Mouse (Mus musculus) hindbrain, postnatal 0 days (tissue): Measurements from ENCODE around the gene Mrpl48. TPM values are rescaled to one million over a fixed set of nuclear protein-coding genes. Genes with fewer than 3 reads are reported as not detected.
A peak's percentile ranks its signal among the peaks of the same experiment; 100 is the strongest.

Experiments
- ATAC-seq: fragments of 200-750 bp; cut with Nextera tagmentation; 2 replicates; pipeline ENCODE4 v1.8.0; 2017; ENCODE audit warnings: mild to moderate bottlenecking, moderate TSS enrichment, moderate library complexity
- DNase-seq: peaks from one replicate; pipeline ENCODE4 v3.0.0-alpha.2; 2015; ENCODE audit warnings: low spot score
- H3K27ac ChIP-seq: fragments of 300-500 bp; sonication (generic); 2 replicates; pipeline ENCODE4 v1.5.1; 2014; ENCODE audit warnings: mild to moderate bottlenecking
- H3K27me3 ChIP-seq: fragments of 300-500 bp; sonication (generic); 2 replicates; pipeline ENCODE4 v1.6.1; 2014; ENCODE audit warnings: low read length, mixed read lengths; ENCODE audit not compliant: insufficient read depth
- H3K36me3 ChIP-seq: fragments of 300-500 bp; sonication (generic); 2 replicates; pipeline ENCODE4 v1.6.1; 2014; ENCODE audit warnings: low read length, mixed read lengths; ENCODE audit not compliant: insufficient read depth
- H3K4me1 ChIP-seq: fragments of 300-500 bp; sonication (generic); 2 replicates; pipeline ENCODE4 v1.6.1; 2014; ENCODE audit warnings: antibody characterized with exemption, low read length, mixed read lengths; ENCODE audit not compliant: insufficient read depth
- H3K4me2 ChIP-seq: fragments of 300-500 bp; sonication (generic); 2 replicates; pipeline ENCODE4 v1.6.1; 2014; ENCODE audit warnings: low read depth, mild to moderate bottlenecking, low read length, moderate library complexity, mixed read lengths
- H3K4me3 ChIP-seq: fragments of 300-500 bp; sonication (generic); 2 replicates; pipeline ENCODE4 v1.5.1; 2014; ENCODE audit warnings: low read length
- H3K9ac ChIP-seq: fragments of 300-500 bp; sonication (generic); replicated peaks from 2 replicates; pipeline ENCODE4 v1.6.1; 2014; ENCODE audit warnings: mild to moderate bottlenecking, low read length, moderate library complexity, mixed read lengths
- H3K9me3 ChIP-seq: fragments of 300-500 bp; sonication (generic); 2 replicates; pipeline ENCODE4 v1.6.1; 2016; ENCODE audit warnings: low read length, mixed read lengths
- CTCF ChIP-seq: IDR thresholded peaks from 2 replicates; pipeline ENCODE4 v1.5.1; 2016; ENCODE audit warnings: antibody characterized with exemption, control low read depth, low read depth
- WGBS: fragments of 180-500 bp; shearing (Covaris S2); extraction: QIAGEN DNeasy Blood & Tissue Kit; methylation state at CpG from one replicate; pipeline ENCODE4 v1.1.7; 2014; 5-methylcytosine and 5-hydroxymethylcytosine counted together
- polyA plus RNA-seq: library from polyadenylated mRNA; unstranded; fragments of >200 nt; fragmentation: Nextera tagmentation; extraction: Ambion mirVana; gene quantifications from 2 replicates; pipeline ENCODE4 v1.2.1, GENCODE M21; 2015
- total RNA-seq: library from RNA; depleted of rRNA; stranded (reverse); fragments of >200 nt; gene quantifications from 2 replicates; pipeline ENCODE4 v1.2.3, GENCODE M21; 2014

Gene Mrpl48
- total and polyA plus RNA-seq, 2 experiments from 2014 or later = 29.8 to 97.5 TPM

- H3K4me1 ChIP-seq = no peaks in the 10 kb centered on the region
- no peaks in the 10 kb centered on the region for H3K27me3 ChIP-seq
- H3K36me3 ChIP-seq = no peaks in the 10 kb centered on the region
- H3K4me2 ChIP-seq = peak overlapping the region; percentile 63
- ATAC-seq = peak; percentile 98
- peak overlapping the region; percentile 55 for H3K9ac ChIP-seq
- peak overlapping the region; percentile 84 for H3K27ac ChIP-seq
- peak; percentile 1; the same call in 1 of the 2 replicates for TF ChIP-seq CTCF
- under 1% methylated on average over 14 of the region's 20 CpGs for WGBS
- H3K4me3 ChIP-seq = peak overlapping the region; percentile 48
- H3K9me3 ChIP-seq = no peaks in the 10 kb centered on the region
- DNase-seq = peak; percentile 91
These were observed 17.1 kb downstream of the Mrpl48 start for GRCm38 (mm10) chr7:100590845-100591521.

- Histone ChIP-seq H3K4me1 (no peaks in the 10 kb centered on the region), H3K4me3 (peak overlapping the region; percentile 48), H3K9me3 (no peaks in the 10 kb centered on the region), H3K27me3 (no peaks in the 10 kb centered on the region), H3K4me2 (peak overlapping the region; percentile 63), H3K36me3 (no peaks in the 10 kb centered on the region), H3K27ac (peak overlapping the region; percentile 84), H3K9ac (peak overlapping the region; percentile 55; the same call in 1 of the 2 replicates)
- ATAC-seq (no peak), DNase-seq (no peak)
- no peak for TF ChIP-seq CTCF
- 36% methylated on average over 7 of the region's 7 CpGs for WGBS
These were observed 17.6 kb downstream of the Mrpl48 start for GRCm38 (mm10) chr7:100590504-100590844.

- WGBS = 68% methylated on average over 1 of the region's 1 CpGs
- Histone ChIP-seq H3K27ac (0 out of 2 replicates have a peak overlapping the region, but pooled peaks have one; percentile 15), H3K36me3 (no peaks in the 10 kb centered on the region), H3K9me3 (no peaks in the 10 kb centered on the region), H3K4me1 (no peaks in the 10 kb centered on the region), H3K4me3 (no peak overlapping the region), H3K9ac (no peak overlapping the region), H3K4me2 (no peak overlapping the region), H3K27me3 (no peaks in the 10 kb centered on the region)
- DNase-seq (no peak), ATAC-seq (no peak)
- TF ChIP-seq CTCF = no peak
These were observed 18.3 kb downstream of the Mrpl48 start for GRCm38 (mm10) chr7:100589816-100590215.

- under 1% methylated on average over 31 of the region's 31 CpGs for WGBS
- no peaks in the 10 kb centered on the region for H3K4me1 ChIP-seq
These were observed 25.3 kb downstream of the Mrpl48 start for GRCm38 (mm10) chr7:100582727-100583236.

GRCm38 (mm10) chr7:100582235-100582634 lies 25.9 kb downstream of the Mrpl48 start:
- no peak for TF ChIP-seq CTCF
- peak overlapping the region; percentile 94 for H3K27ac ChIP-seq
- peak overlapping the region; percentile 49 for H3K4me3 ChIP-seq
- no peaks in the 10 kb centered on the region for H3K4me1 ChIP-seq
- ATAC-seq (no peak), DNase-seq (no peak)
- WGBS = 37% methylated on average over 7 of the region's 7 CpGs
- no peaks in the 10 kb centered on the region for H3K36me3 ChIP-seq
- H3K27me3 ChIP-seq = no peaks in the 10 kb centered on the region
- no peaks in the 10 kb centered on the region for H3K9me3 ChIP-seq
- peak overlapping the region; percentile 73 for H3K4me2 ChIP-seq
- H3K9ac ChIP-seq = peak overlapping the region; percentile 63

More at GRCm38 (mm10) chr7:100582727-100583236, 25.3 kb downstream of the Mrpl48 start:
- Histone ChIP-seq H3K27ac (peak overlapping the region; percentile 94), H3K4me3 (peak overlapping the region; percentile 49), H3K27me3 (no peaks in the 10 kb centered on the region), H3K36me3 (no peaks in the 10 kb centered on the region), H3K9me3 (no peaks in the 10 kb centered on the region), H3K9ac (peak overlapping the region; percentile 63), H3K4me2 (peak overlapping the region; percentile 73)
- TF ChIP-seq CTCF = no peak; the same call in 1 of the 2 replicates
- DNase-seq (peak; percentile 93), ATAC-seq (peak; percentile 97)

- H3K36me3 ChIP-seq = no peaks in the 10 kb centered on the region
- H3K4me2 ChIP-seq = no peak overlapping the region
- ATAC-seq = no peak
- H3K4me3 ChIP-seq = no peak overlapping the region
- 54% methylated on average over 2 of the region's 2 CpGs for WGBS
- H3K27ac ChIP-seq = peak overlapping the region; percentile 45; the same call in 1 of the 2 replicates
- peak; percentile 14 for DNase-seq
- no peak overlapping the region for H3K9ac ChIP-seq
- H3K9me3 ChIP-seq = no peaks in the 10 kb centered on the region
- no peak for TF ChIP-seq CTCF
- no peaks in the 10 kb centered on the region for H3K27me3 ChIP-seq
- H3K4me1 ChIP-seq = no peaks in the 10 kb centered on the region
These were observed 29.3 kb downstream of the Mrpl48 start for GRCm38 (mm10) chr7:100578794-100579193.

- Histone ChIP-seq H3K4me2 (no peak overlapping the region), H3K36me3 (no peaks in the 10 kb centered on the region), H3K27me3 (no peaks in the 10 kb centered on the region), H3K4me3 (no peak overlapping the region), H3K9me3 (no peaks in the 10 kb centered on the region), H3K4me1 (no peaks in the 10 kb centered on the region), H3K27ac (no peak overlapping the region), H3K9ac (no peak overlapping the region)
- ATAC-seq (no peak), DNase-seq (no peak)
- WGBS = 80% methylated on average over 4 of the region's 4 CpGs
- TF ChIP-seq CTCF = no peak
These were observed 35.4 kb downstream of the Mrpl48 start for GRCm38 (mm10) chr7:100572704-100573103.
